Mouse (Mus musculus) liver, embryonic 16.5 days (tissue): ENCODE data around the gene Raver1. TPM values are rescaled to one million over a fixed set of nuclear protein-coding genes. Genes with fewer than 3 reads are reported as not detected.
A peak's percentile ranks its signal among the peaks of the same experiment; 100 is the strongest.

Experiments
- ATAC-seq: fragments of 200-750 bp; cut with Nextera tagmentation; 2 replicates; pipeline ENCODE4 v1.8.0; 2017; ENCODE audit warnings: low read depth, mild to moderate bottlenecking, moderate number of reproducible peaks, moderate library complexity
- H3K27ac ChIP-seq: fragments of 300-500 bp; sonication (generic); 2 replicates; pipeline ENCODE4 v1.5.1; 2014; ENCODE audit warnings: mild to moderate bottlenecking, low read length
- H3K27me3 ChIP-seq: fragments of 300-500 bp; sonication (generic); 2 replicates; pipeline ENCODE4 v1.6.1; 2014; ENCODE audit warnings: low read depth, low read length, mixed read lengths; ENCODE audit not compliant: control insufficient read depth, insufficient read depth
- H3K36me3 ChIP-seq: fragments of 300-500 bp; sonication (generic); 2 replicates; pipeline ENCODE4 v1.6.1; 2014; ENCODE audit warnings: mild to moderate bottlenecking; ENCODE audit not compliant: control insufficient read depth, insufficient read depth
- H3K4me1 ChIP-seq: fragments of 300-500 bp; sonication (generic); 2 replicates; pipeline ENCODE4 v1.6.1; 2014; ENCODE audit warnings: low read depth, low read length, mixed read lengths; ENCODE audit not compliant: control insufficient read depth
- H3K4me2 ChIP-seq: fragments of 300-500 bp; sonication (generic); 2 replicates; pipeline ENCODE4 v1.6.1; 2014; ENCODE audit warnings: low read depth, low read length, mixed read lengths
- H3K4me3 ChIP-seq: fragments of 300-500 bp; sonication (generic); 2 replicates; pipeline ENCODE4 v1.5.1; 2014; ENCODE audit warnings: low read depth, mild to moderate bottlenecking, low read length
- H3K9ac ChIP-seq: fragments of 300-500 bp; sonication (generic); 2 replicates; pipeline ENCODE4 v1.6.1; 2014; ENCODE audit warnings: low read depth, low read length
- H3K9me3 ChIP-seq: fragments of 300-500 bp; sonication (generic); replicated peaks from 2 replicates; pipeline ENCODE4 v1.6.1; 2016; ENCODE audit warnings: low read length; ENCODE audit not compliant: control insufficient read depth
- WGBS: fragments of 180-500 bp; shearing (Covaris S2); extraction: QIAGEN DNeasy Blood & Tissue Kit; methylation state at CpG from one replicate; pipeline ENCODE4 v1.1.7; 2014; ENCODE audit not compliant: insufficient replicate concordance; 5-methylcytosine and 5-hydroxymethylcytosine counted together
- polyA plus RNA-seq: library from polyadenylated mRNA; unstranded; fragments of >200 nt; fragmentation: Nextera tagmentation; extraction: Ambion mirVana; gene quantifications from 2 replicates; pipeline ENCODE4 v1.2.1, GENCODE M21; 2015

Raver1 gene
- polyA plus RNA-seq, 1 experiment from 2014 or later: 19.8 TPM

DNA sequence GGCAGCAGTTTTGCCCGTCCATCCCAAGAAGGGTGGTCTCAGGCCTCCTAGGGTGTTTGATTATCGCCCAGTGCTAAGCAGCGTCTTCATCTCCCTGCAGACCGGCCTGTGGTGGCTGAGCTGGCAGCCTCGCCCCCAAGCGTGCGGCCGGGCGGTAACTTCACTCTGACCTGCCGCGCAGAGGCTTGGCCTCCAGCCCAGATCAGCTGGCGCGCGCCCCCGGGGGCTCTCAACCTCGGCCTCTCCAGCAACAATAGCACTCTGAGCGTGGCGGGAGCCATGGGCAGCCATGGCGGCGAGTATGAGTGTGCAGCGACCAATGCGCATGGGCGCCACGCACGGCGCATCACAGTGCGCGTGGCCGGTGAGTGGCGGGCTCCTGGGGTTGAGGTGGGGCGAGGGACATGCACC lies 54.3 kb downstream of the Raver1 start:
- Histone ChIP-seq H3K4me2 (peak overlapping the region; percentile 48), H3K9me3 (no peaks in the 10 kb centered on the region), H3K9ac (no peak overlapping the region), H3K27me3 (peaks cover 63% of the 10 kb centered on the region), H3K4me1 (peaks cover 29% of the 10 kb centered on the region), H3K4me3 (peak overlapping the region; percentile 35), H3K27ac (no peak overlapping the region), H3K36me3 (no peaks in the 10 kb centered on the region)
- WGBS: 4% methylated on average over 31 of the region's 31 CpGs
- ATAC-seq: no peak

DNA sequence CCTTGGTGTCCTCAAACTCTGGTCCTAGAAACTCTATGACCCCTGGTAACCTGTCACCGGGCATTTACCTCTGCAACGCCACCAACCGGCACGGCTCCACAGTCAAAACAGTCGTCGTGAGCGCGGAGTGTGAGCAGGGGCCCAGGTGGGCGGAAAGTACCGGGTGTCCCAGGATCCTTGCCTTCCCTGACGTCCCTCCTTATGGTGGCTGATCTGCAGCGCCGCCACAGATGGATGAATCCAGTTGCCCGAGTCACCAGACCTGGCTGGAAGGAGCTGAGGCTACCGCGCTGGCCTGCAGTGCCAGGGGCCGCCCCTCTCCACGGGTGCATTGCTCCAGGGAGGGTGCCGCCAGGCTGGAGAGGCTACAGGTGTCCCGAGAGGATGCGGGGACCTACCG lies 55.1 kb downstream of the Raver1 start:
- H3K27ac ChIP-seq: no peak overlapping the region
- 5% methylated on average over 22 of the region's 22 CpGs for WGBS
- ATAC-seq: no peak
- peaks cover 71% of the 10 kb centered on the region for H3K27me3 ChIP-seq
- H3K9me3 ChIP-seq: no peaks in the 10 kb centered on the region
- H3K9ac ChIP-seq: no peak overlapping the region
- no peaks in the 10 kb centered on the region for H3K36me3 ChIP-seq
- H3K4me3 ChIP-seq: no peak overlapping the region
- H3K4me1 ChIP-seq: peaks cover 38% of the 10 kb centered on the region
- no peak overlapping the region for H3K4me2 ChIP-seq

DNA sequence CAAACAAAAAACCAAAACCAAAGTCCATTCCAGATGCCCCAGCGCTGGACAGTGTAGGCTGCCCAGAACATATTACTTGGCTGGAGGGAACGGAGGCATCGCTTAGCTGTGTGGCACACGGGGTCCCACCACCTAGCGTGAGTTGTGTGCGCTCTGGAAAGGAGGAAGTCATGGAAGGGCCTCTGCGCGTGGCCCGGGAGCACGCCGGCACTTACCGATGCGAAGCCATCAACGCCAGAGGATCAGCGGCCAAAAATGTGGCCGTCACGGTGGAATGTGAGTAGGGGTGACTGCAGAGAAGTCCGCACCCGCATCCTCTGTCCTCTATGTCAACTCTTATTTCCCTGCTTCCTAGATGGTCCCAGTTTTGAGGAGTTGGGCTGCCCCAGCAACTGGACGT lies 55.6 kb downstream of the Raver1 start:
- Histone ChIP-seq H3K4me3 (no peak overlapping the region), H3K36me3 (no peaks in the 10 kb centered on the region), H3K4me1 (peaks cover 41% of the 10 kb centered on the region), H3K27ac (no peak overlapping the region), H3K27me3 (peaks cover 72% of the 10 kb centered on the region), H3K9ac (no peak overlapping the region), H3K9me3 (no peaks in the 10 kb centered on the region), H3K4me2 (no peak overlapping the region)
- 9% methylated on average over 20 of the region's 20 CpGs for WGBS
- ATAC-seq: no peak

DNA sequence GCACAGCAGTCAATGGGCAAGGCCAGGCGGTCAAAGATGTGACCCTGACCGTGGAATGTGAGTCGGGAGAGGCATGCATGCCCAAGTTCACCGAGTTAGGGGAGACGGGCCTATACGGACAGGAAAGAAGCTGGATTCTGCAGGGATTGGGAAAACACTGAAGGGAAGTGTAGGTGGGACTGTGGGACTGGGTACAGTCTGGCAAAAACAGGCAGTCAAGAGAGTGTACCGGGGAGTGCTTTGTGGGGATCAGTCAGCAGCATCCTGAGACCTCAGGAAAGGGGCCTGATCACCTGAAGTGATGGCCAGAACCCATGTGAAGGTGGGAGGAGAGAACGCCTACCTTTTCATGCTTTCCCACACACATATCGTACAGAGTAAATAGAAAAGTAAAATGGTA lies 56.2 kb downstream of the Raver1 start:
- ATAC-seq: no peak
- Histone ChIP-seq H3K27ac (no peak overlapping the region), H3K27me3 (peaks cover 72% of the 10 kb centered on the region), H3K36me3 (no peaks in the 10 kb centered on the region), H3K4me1 (peaks cover 45% of the 10 kb centered on the region), H3K4me3 (no peak overlapping the region), H3K9ac (no peak overlapping the region), H3K9me3 (no peaks in the 10 kb centered on the region), H3K4me2 (no peak overlapping the region)
- WGBS: 28% methylated on average over 9 of the region's 9 CpGs

DNA sequence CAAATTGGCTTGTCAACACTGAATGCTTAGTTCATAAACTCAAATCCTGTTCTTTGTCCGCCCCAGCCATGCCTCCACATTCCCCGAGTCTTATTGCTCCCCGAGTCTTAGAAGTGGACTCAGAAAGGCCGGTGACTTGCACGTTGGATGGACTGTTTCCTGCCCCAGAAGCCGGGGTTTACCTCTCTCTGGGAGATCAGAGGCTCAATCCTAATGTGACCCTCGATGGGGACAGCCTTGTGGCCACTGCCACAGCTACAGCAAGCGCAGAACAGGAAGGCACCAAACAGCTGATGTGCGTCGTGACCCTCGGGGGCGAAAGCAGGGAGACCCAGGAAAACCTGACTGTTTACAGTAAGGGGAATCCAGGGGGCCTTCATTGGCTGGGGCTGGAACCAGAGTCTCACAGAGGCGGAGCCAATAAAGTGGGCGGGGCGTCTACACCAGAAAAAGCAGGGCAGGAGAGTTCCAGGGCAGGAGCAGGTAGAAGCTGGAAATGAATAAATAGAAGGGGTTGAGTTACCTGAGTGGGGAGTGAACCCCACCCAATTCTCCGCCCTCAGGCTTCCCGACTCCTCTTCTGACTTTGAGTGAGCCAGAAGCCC lies 57.2 kb downstream of the Raver1 start:
- Histone ChIP-seq H3K9me3 (no peaks in the 10 kb centered on the region), H3K9ac (no peak overlapping the region), H3K36me3 (no peaks in the 10 kb centered on the region), H3K4me3 (no peak overlapping the region), H3K27ac (no peak overlapping the region), H3K4me2 (no peak overlapping the region), H3K27me3 (peaks cover 72% of the 10 kb centered on the region), H3K4me1 (peaks cover 44% of the 10 kb centered on the region)
- 7% methylated on average over 17 of the region's 17 CpGs for WGBS
- ATAC-seq: no peak

DNA sequence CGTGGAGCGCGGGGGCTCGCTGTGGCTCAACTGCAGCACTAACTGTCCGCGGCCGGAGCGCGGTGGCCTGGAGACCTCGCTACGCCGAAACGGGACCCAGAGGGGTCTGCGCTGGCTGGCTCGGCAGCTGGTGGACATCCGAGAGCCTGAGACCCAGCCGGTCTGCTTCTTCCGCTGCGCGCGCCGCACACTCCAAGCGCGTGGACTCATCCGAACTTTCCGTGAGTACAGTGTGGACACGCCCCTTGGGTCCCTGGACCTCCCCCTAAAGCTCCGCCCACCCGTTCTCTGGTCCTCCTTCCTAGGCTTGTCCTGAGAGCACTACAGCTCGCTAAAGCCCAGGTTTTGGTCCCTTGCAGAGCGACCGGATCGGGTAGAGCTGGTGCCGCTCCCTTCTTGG lies 58.7 kb downstream of the Raver1 start:
- peaks cover 50% of the 10 kb centered on the region for H3K4me1 ChIP-seq
- under 1% methylated on average over 33 of the region's 34 CpGs for WGBS
- peak; percentile 47 for ATAC-seq

DNA sequence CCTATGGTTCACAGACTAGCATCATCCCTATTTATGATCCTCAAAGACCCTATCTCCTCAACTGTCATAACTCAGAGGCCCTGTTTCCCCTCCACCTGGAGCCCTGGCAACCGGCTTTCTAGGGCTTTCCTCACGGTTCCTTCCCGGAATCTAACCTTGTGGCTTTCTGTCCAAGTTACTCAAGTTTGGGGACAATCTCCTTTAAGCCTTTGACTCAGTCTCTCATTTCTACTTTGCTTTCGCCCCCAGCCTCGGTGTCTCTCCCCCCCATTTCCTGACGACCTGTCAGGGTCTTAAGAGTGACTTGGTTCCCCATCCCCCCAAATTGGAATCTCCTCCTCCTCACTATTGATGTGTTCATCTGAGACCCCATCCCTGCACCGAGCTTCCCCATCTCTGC lies 59.3 kb downstream of the Raver1 start:
- peaks cover 57% of the 10 kb centered on the region for H3K4me1 ChIP-seq

More for the DNA sequence above, 58.7 kb downstream of the Raver1 start:
- Histone ChIP-seq H3K27ac (no peak overlapping the region), H3K36me3 (no peaks in the 10 kb centered on the region), H3K4me3 (peak overlapping the region; percentile 76), H3K9ac (peak overlapping the region; percentile 59), H3K27me3 (peaks cover 64% of the 10 kb centered on the region), H3K9me3 (no peaks in the 10 kb centered on the region), H3K4me2 (peak overlapping the region; percentile 99)

DNA sequence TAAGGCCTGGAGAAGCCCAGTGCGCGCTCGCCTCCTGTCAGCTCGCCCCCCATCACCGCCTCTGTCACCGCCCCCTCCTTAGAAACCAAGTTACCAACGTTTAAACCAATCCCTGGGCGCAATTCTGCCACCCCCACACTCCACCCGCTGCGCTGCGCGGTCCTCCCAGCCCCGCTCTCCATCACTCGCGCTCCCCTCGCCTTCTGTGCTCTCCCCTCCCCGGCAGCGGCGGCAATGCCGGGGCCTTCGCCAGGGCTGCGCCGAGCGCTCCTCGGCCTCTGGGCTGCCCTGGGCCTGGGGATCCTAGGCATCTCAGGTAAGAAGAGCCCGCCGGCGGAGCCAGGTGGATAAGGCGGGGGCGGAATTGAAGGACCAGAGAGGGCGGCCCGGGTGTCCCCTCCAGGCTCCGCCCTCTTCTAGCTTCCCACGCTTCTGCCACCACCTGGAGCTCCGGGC lies 59.9 kb downstream of the Raver1 start, which contains the start of gene Icam5:
Gene Icam5 (plus strand): TSS at position 178 of the 456 bp plus-strand sequence.
- under 1% methylated on average over 35 of the region's 35 CpGs for WGBS
- Histone ChIP-seq H3K4me3 (peak within 1 kb of the TSS; percentile 76), H3K27me3 (peaks cover 52% of the 10 kb centered on the region), H3K36me3 (no peaks in the 10 kb centered on the region), H3K9me3 (no peaks in the 10 kb centered on the region), H3K9ac (peak within 1 kb of the TSS; percentile 66), H3K27ac (peak within 1 kb of the TSS; percentile 91), H3K4me1 (peaks cover 56% of the 10 kb centered on the region), H3K4me2 (peak within 1 kb of the TSS; percentile 99)
- no peak for ATAC-seq

More for the DNA sequence above, 59.3 kb downstream of the Raver1 start:
- Histone ChIP-seq H3K4me3 (peak overlapping the region; percentile 76), H3K9me3 (no peaks in the 10 kb centered on the region), H3K27ac (no peak overlapping the region), H3K36me3 (no peaks in the 10 kb centered on the region), H3K9ac (peak overlapping the region; percentile 66), H3K4me2 (peak overlapping the region; percentile 99), H3K27me3 (peaks cover 58% of the 10 kb centered on the region)
- no peak for ATAC-seq
- WGBS: 1% methylated on average over 7 of the region's 7 CpGs

DNA sequence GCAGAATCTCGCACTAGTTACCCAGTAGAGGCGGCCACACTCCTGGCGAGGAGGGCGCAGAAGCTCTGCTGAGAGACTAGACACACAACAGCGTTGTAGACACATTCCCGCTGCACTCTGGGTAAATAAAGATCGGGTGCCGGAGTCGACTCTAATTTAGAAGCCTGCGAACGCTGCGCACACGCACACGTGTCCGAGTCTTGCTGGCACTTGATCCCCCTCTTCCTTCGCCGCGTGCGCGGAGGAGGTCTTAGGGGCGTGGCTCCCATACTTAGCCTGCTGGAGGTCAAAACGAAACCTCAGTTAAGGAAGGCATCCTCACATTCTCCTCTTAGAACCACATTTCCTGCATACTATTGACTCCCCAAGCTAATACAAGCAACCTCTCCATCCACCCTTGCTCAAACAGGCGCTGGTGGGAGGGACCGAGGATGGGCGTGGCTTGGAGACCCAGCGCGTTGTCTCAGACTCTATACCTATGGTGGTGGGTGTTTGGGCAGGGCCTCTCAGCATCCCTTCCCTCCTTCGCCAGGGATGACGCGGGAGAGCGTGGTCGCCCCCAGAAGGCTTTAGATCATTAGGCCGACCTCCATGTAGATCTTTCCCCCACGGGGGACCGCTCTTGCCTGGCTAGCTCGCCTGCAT lies 60.4 kb downstream of the Raver1 start:
- under 1% methylated on average over 36 of the region's 36 CpGs for whole genome bisulfite sequencing
- Histone ChIP-seq H3K9me3 (no peaks in the 10 kb centered on the region), H3K9ac (peak overlapping the region; percentile 66), H3K4me2 (peak overlapping the region; percentile 99), H3K36me3 (no peaks in the 10 kb centered on the region), H3K4me1 (peaks cover 56% of the 10 kb centered on the region), H3K4me3 (peak overlapping the region; percentile 76), H3K27me3 (peaks cover 47% of the 10 kb centered on the region), H3K27ac (peak overlapping the region; percentile 91)
- ATAC-seq: no peak
